Mouse (Mus musculus) stomach, embryonic 16.5 days (tissue): ENCODE results near the gene Apbb1. TPM values are rescaled to one million over a fixed set of nuclear protein-coding genes. Genes with fewer than 3 reads are reported as not detected.

Experiments
- ATAC-seq: fragments of 200-750 bp; cut with Nextera tagmentation; 2 replicates; pipeline ENCODE4 v1.8.0; 2017; ENCODE audit warnings: moderate number of reproducible peaks, moderate TSS enrichment; ENCODE audit not compliant: insufficient read depth, low FRiP score
- H3K27ac ChIP-seq: fragments of 300-500 bp; sonication (generic); 2 replicates; pipeline ENCODE4 v1.5.1; 2014; ENCODE audit warnings: low read length
- H3K27me3 ChIP-seq: fragments of 300-500 bp; sonication (generic); 2 replicates; pipeline ENCODE4 v1.6.1; 2014; ENCODE audit warnings: low read length, control low read depth, mixed read lengths; ENCODE audit not compliant: control insufficient read depth, insufficient read depth
- H3K36me3 ChIP-seq: fragments of 300-500 bp; sonication (generic); 2 replicates; pipeline ENCODE4 v1.6.1; 2014; ENCODE audit warnings: low read length; ENCODE audit not compliant: control insufficient read depth, insufficient read depth
- H3K4me1 ChIP-seq: fragments of 300-500 bp; sonication (generic); 2 replicates; pipeline ENCODE4 v1.6.1; 2014; ENCODE audit warnings: low read length, control low read depth, mixed read lengths; ENCODE audit not compliant: control insufficient read depth, insufficient read depth
- H3K4me2 ChIP-seq: fragments of 300-500 bp; sonication (generic); 2 replicates; pipeline ENCODE4 v1.6.1; 2014; ENCODE audit warnings: low read depth, low read length, mixed read lengths
- H3K4me3 ChIP-seq: fragments of 300-500 bp; sonication (generic); replicated peaks from 2 replicates; pipeline ENCODE4 v1.5.1; 2014; ENCODE audit warnings: mild to moderate bottlenecking, low read length
- H3K9ac ChIP-seq: fragments of 300-500 bp; sonication (generic); 2 replicates; pipeline ENCODE4 v1.6.1; 2014; ENCODE audit warnings: low read length
- H3K9me3 ChIP-seq: fragments of 300-500 bp; sonication (generic); replicated peaks from 2 replicates; pipeline ENCODE4 v1.6.1; 2016; ENCODE audit warnings: low read length, control low read depth; ENCODE audit not compliant: control insufficient read depth
- WGBS: fragments of 180-500 bp; shearing (Covaris S2); extraction: QIAGEN DNeasy Blood & Tissue Kit; methylation state at CpG from one replicate; pipeline ENCODE4 v1.1.7; 2014; 5-methylcytosine and 5-hydroxymethylcytosine counted together
- polyA plus RNA-seq: library from polyadenylated mRNA; unstranded; fragments of >200 nt; fragmentation: Nextera tagmentation; extraction: Ambion mirVana; gene quantifications from 2 replicates; pipeline ENCODE4 v1.2.1, GENCODE M21; 2015

Gene Apbb1
- polyA plus RNA-seq: 36.2 and 38.7 TPM in 2 replicates

- peaks cover 14% of the 10 kb centered on the region for H3K4me1 ChIP-seq
- ATAC-seq: peak; percentile 89
- H3K36me3 ChIP-seq: no peaks in the 10 kb centered on the region
- H3K9me3 ChIP-seq: no peaks in the 10 kb centered on the region
- peak within 1 kb of the TSS; percentile 63 for H3K27ac ChIP-seq
- H3K27me3 ChIP-seq: no peaks in the 10 kb centered on the region
- WGBS: under 1% methylated on average over 45 of the region's 54 CpGs
- peak within 1 kb of the TSS; percentile 79 for H3K9ac ChIP-seq
- H3K4me2 ChIP-seq: peak within 1 kb of the TSS; percentile 82
- H3K4me3 ChIP-seq: peak within 1 kb of the TSS; percentile 75
These were observed at the start of gene Apbb1 for GRCm38 (mm10) chr7:105581094-105581703. TSS of gene Apbb1 (minus strand) at chr7:105581653.

- H3K4me3 ChIP-seq: no peak overlapping the region
- 19% methylated on average over 3 of the region's 3 CpGs for WGBS
- H3K9me3 ChIP-seq: no peaks in the 10 kb centered on the region
- no peak overlapping the region for H3K9ac ChIP-seq
- H3K27me3 ChIP-seq: no peaks in the 10 kb centered on the region
- H3K27ac ChIP-seq: peak overlapping the region; percentile 19; the same call in 1 of the 2 replicates
- no peak overlapping the region for H3K4me2 ChIP-seq
- peak; percentile 50; the same call in 1 of the 2 replicates for ATAC-seq
- H3K4me1 ChIP-seq: peaks cover 11% of the 10 kb centered on the region; the same call in 1 of the 2 replicates
- peaks cover 3% of the 10 kb centered on the region; the same call in 1 of the 2 replicates for H3K36me3 ChIP-seq
These were observed 47.2 kb upstream of the Apbb1 start for GRCm38 (mm10) chr7:105628633-105629032.

GRCm38 (mm10) chr7:105625397-105625796 is 43.9 kb upstream of the Apbb1 start:
- peaks cover 3% of the 10 kb centered on the region; the same call in 1 of the 2 replicates for H3K36me3 ChIP-seq
- peaks cover 4% of the 10 kb centered on the region; the same call in 1 of the 2 replicates for H3K4me1 ChIP-seq
- 82% methylated on average over 6 of the region's 6 CpGs for WGBS
- no peak overlapping the region for H3K27ac ChIP-seq
- no peak overlapping the region for H3K4me2 ChIP-seq
- no peaks in the 10 kb centered on the region for H3K27me3 ChIP-seq
- ATAC-seq: no peak
- H3K9ac ChIP-seq: no peak overlapping the region
- no peak overlapping the region for H3K4me3 ChIP-seq
- no peaks in the 10 kb centered on the region for H3K9me3 ChIP-seq

GRCm38 (mm10) chr7:105621646-105622292 is 40.3 kb upstream of the Apbb1 start:
- no peak for ATAC-seq
- no peak overlapping the region for H3K4me2 ChIP-seq
- H3K4me1 ChIP-seq: no peaks in the 10 kb centered on the region
- H3K27ac ChIP-seq: no peak overlapping the region
- no peaks in the 10 kb centered on the region for H3K27me3 ChIP-seq
- no peaks in the 10 kb centered on the region for H3K9me3 ChIP-seq
- no peak overlapping the region for H3K4me3 ChIP-seq
- WGBS: 71% methylated on average over 8 of the region's 8 CpGs
- peaks cover 9% of the 10 kb centered on the region for H3K36me3 ChIP-seq
- H3K9ac ChIP-seq: no peak overlapping the region

- no peak overlapping the region for H3K4me2 ChIP-seq
- no peaks in the 10 kb centered on the region for H3K9me3 ChIP-seq
- no peak overlapping the region for H3K27ac ChIP-seq
- H3K36me3 ChIP-seq: peaks cover 9% of the 10 kb centered on the region
- H3K4me1 ChIP-seq: no peaks in the 10 kb centered on the region
- H3K4me3 ChIP-seq: no peak overlapping the region
- H3K27me3 ChIP-seq: no peaks in the 10 kb centered on the region
- ATAC-seq: no peak
- H3K9ac ChIP-seq: no peak overlapping the region
- WGBS: 67% methylated on average over 4 of the region's 4 CpGs
These were observed 39.6 kb upstream of the Apbb1 start for GRCm38 (mm10) chr7:105621053-105621452.

- Histone ChIP-seq H3K9ac (no peak overlapping the region), H3K27me3 (no peaks in the 10 kb centered on the region), H3K4me1 (no peaks in the 10 kb centered on the region), H3K4me2 (no peak overlapping the region), H3K9me3 (no peaks in the 10 kb centered on the region), H3K4me3 (no peak overlapping the region), H3K36me3 (peaks cover 9% of the 10 kb centered on the region), H3K27ac (no peak overlapping the region)
- no peak for ATAC-seq
- WGBS: 33% methylated on average over 3 of the region's 3 CpGs
These were observed 38.2 kb upstream of the Apbb1 start for GRCm38 (mm10) chr7:105619701-105620100.

GRCm38 (mm10) chr7:105617810-105618209 is 36.4 kb upstream of the Apbb1 start:
- Histone ChIP-seq H3K9ac (no peak overlapping the region), H3K4me1 (no peaks in the 10 kb centered on the region), H3K9me3 (no peaks in the 10 kb centered on the region), H3K27ac (no peak overlapping the region), H3K4me3 (no peak overlapping the region), H3K27me3 (no peaks in the 10 kb centered on the region), H3K36me3 (peaks cover 9% of the 10 kb centered on the region), H3K4me2 (no peak overlapping the region)
- no peak for ATAC-seq
- WGBS: 95% methylated on average over 22 of the region's 22 CpGs

GRCm38 (mm10) chr7:105616561-105616960 is 35.1 kb upstream of the Apbb1 start:
- no peaks in the 10 kb centered on the region for H3K27me3 ChIP-seq
- 74% methylated on average over 6 of the region's 6 CpGs for WGBS
- peaks cover 17% of the 10 kb centered on the region for H3K36me3 ChIP-seq
- no peaks in the 10 kb centered on the region for H3K9me3 ChIP-seq
- no peak overlapping the region for H3K4me2 ChIP-seq
- no peak overlapping the region for H3K4me3 ChIP-seq
- no peak overlapping the region for H3K27ac ChIP-seq
- H3K9ac ChIP-seq: no peak overlapping the region
- ATAC-seq: no peak
- H3K4me1 ChIP-seq: no peaks in the 10 kb centered on the region

GRCm38 (mm10) chr7:105615720-105616119 is 34.3 kb upstream of the Apbb1 start:
- Histone ChIP-seq H3K4me1 (no peaks in the 10 kb centered on the region), H3K36me3 (peaks cover 23% of the 10 kb centered on the region), H3K9me3 (no peaks in the 10 kb centered on the region), H3K4me3 (no peak overlapping the region), H3K9ac (no peak overlapping the region), H3K4me2 (no peak overlapping the region), H3K27ac (no peak overlapping the region), H3K27me3 (no peaks in the 10 kb centered on the region)
- no peak for ATAC-seq
- WGBS: 57% methylated on average over 1 of the region's 1 CpGs
